Mouse (Mus musculus) thymus, adult 2 months (tissue): Measurements from ENCODE around the gene Rfx4.

ENCODE experiments used
- CTCF ChIP-seq: fragments of 200-500 bp; IDR thresholded peaks from 2 replicates; pipeline ENCODE4 v1.5.1; 2012; ENCODE audit warnings: mild to moderate bottlenecking, control low read depth, low read length, moderate library complexity, borderline replicate concordance; ENCODE audit not compliant: control insufficient read depth, poor library complexity, insufficient read depth; ENCODE audit errors: extremely low read depth
- POLR2A ChIP-seq: fragments of 200-500 bp; IDR thresholded peaks from 2 replicates; pipeline ENCODE4 v1.6.1; 2012; ENCODE audit warnings: mild to moderate bottlenecking, low read length, control low read depth, moderate library complexity; ENCODE audit not compliant: control insufficient read depth, poor library complexity, insufficient read depth; ENCODE audit errors: extremely low read depth

GRCm38 (mm10) chr10:84730078-84730477 lies 25.8 kb upstream of the Rfx4 start:
- no peak for TF ChIP-seq POLR2A
- TF ChIP-seq CTCF = peak; percentile 58; the same call in 1 of the 2 replicates
